Mouse (Mus musculus) myocyte (in vitro differentiated cells): ENCODE results near the gene Coq3. TPM values are rescaled to one million over a fixed set of nuclear protein-coding genes. Genes with fewer than 3 reads are reported as not detected.

Experiments used
- H3K27me3 ChIP-seq: one replicate; pipeline ENCODE4 v1.6.1; 2011; ENCODE audit not compliant: control insufficient read depth, insufficient read depth, insufficient read length
- H3K36me3 ChIP-seq: one replicate; pipeline ENCODE4 v1.6.1; 2011; ENCODE audit not compliant: control insufficient read depth, insufficient read depth
- H3K4me2 ChIP-seq: one replicate; pipeline ENCODE4 v1.6.1; 2011; ENCODE audit warnings: low read depth, control low read depth
- H3K4me3 ChIP-seq: one replicate; pipeline ENCODE4 v1.5.1; 2011; ENCODE audit warnings: mild to moderate bottlenecking, control low read depth, moderate library complexity
- H3K79me2 ChIP-seq: one replicate; pipeline ENCODE4 v1.6.1; 2011; ENCODE audit not compliant: control insufficient read depth, insufficient read depth
- H3ac ChIP-seq: one replicate; pipeline ENCODE4 v1.6.1; 2011; ENCODE audit not compliant: control insufficient read depth, insufficient read length
- CEBPB ChIP-seq: IDR thresholded peaks from 2 replicates; pipeline ENCODE4 v1.6.1; 2011; ENCODE audit warnings: mild to moderate bottlenecking, moderate library complexity; ENCODE audit not compliant: poor library complexity, insufficient read depth, severe bottlenecking
- E2F4 ChIP-seq: IDR thresholded peaks from one replicate; pipeline ENCODE4 v1.6.1; 2011; ENCODE audit warnings: mild to moderate bottlenecking, control low read depth, moderate library complexity; ENCODE audit not compliant: insufficient read depth
- MAX ChIP-seq: IDR thresholded peaks from one replicate; pipeline ENCODE4 v1.6.1; 2011; ENCODE audit warnings: low read depth, mild to moderate bottlenecking, control low read depth
- MYOD1 ChIP-seq, 3 experiments: IDR thresholded peaks; one replicate each; pipeline ENCODE4 v1.6.1; 2011; ENCODE audit warnings: control low read depth in 2 of 3, low read depth in 2 of 3, mild to moderate bottlenecking in 2 of 3, moderate library complexity in 1 of 3; ENCODE audit not compliant: insufficient read length in 2 of 3, control insufficient read depth in 1 of 3
- MYOG ChIP-seq, 3 experiments: IDR thresholded peaks; one replicate each; pipeline ENCODE4 v1.6.1; 2011; ENCODE audit warnings: control low read depth in 2 of 3, low read depth in 2 of 3, mild to moderate bottlenecking in 2 of 3; ENCODE audit not compliant: insufficient read length in 2 of 3, control insufficient read depth in 1 of 3, insufficient read depth in 1 of 3
- POLR2A ChIP-seq: IDR thresholded peaks from one replicate; pipeline ENCODE4 v1.6.1; 2011; ENCODE audit warnings: low read depth, mild to moderate bottlenecking, control low read depth, moderate library complexity; ENCODE audit not compliant: insufficient read length
- POLR2AphosphoS2 ChIP-seq: IDR thresholded peaks from one replicate; pipeline ENCODE4 v1.6.1; 2011; ENCODE audit warnings: low read depth, control low read depth; ENCODE audit not compliant: insufficient read length
- REST ChIP-seq: IDR thresholded peaks from one replicate; pipeline ENCODE4 v1.6.1; 2011; ENCODE audit warnings: mild to moderate bottlenecking, control low read depth, moderate library complexity; ENCODE audit not compliant: insufficient read depth, insufficient read length
- SRF ChIP-seq: IDR thresholded peaks from one replicate; pipeline ENCODE4 v1.6.1; 2011; ENCODE audit warnings: low read depth; ENCODE audit not compliant: control insufficient read depth, insufficient read length
- TCF12 ChIP-seq: IDR thresholded peaks from one replicate; pipeline ENCODE4 v1.6.1; 2011; ENCODE audit warnings: mild to moderate bottlenecking, control low read depth; ENCODE audit not compliant: poor library complexity, insufficient read depth, severe bottlenecking
- TCF3 ChIP-seq: IDR thresholded peaks from one replicate; pipeline ENCODE4 v1.6.1; 2011; ENCODE audit warnings: low read depth, control low read depth; ENCODE audit not compliant: insufficient read length
- USF1 ChIP-seq: IDR thresholded peaks from one replicate; pipeline ENCODE4 v1.6.1; 2011; ENCODE audit warnings: low read depth, mild to moderate bottlenecking, control low read depth, moderate library complexity
- polyA plus RNA-seq: library from polyadenylated mRNA; unstranded; fragments of >200 nt; fragmentation: generic; extraction: Trizol; gene quantifications from one replicate; pipeline ENCODE4 v1.2.1, GENCODE M21; 2012; ENCODE audit warnings: missing spikeins

Gene Coq3
- polyA plus RNA-seq, 1 experiment = 11.1 TPM

DNA sequence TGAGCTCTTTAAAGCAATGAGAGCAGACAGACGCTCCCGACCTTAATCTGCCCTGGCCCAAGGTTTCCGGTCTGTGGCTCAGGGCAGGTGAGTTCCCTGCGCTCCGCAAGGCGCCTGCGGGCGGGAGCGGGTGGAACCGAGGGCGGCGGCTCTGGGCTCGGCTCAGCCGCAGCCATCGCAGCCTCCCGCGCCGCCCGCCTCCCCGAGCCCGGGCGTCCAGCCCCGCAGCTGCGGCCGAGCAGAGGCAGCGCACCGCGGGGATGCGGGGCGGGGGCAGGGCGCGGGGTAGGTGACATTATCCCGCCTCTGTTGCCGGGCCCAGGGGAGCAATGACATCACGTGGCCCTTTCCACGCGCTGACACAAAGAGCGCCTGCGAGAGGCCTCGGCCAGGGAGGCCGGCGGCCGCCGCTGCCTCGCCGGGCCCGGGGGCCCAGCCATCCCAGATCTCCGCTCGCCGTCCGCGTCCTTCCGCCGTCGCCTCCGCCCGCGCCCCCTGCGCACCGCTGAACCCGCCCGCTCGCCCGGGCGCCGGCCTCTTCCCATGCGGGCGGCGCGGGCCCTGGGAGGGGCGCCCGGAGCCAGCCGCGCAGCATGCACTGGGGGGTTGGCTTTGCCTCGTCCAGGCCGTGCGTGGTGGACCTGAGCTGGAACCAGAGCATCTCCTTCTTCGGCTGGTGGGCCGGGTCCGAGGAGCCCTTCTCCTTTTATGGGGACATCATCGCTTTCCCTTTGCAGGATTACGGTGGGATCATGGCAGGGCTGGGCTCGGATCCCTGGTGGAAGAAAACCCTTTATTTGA is 51.7 kb downstream of the Coq3 start, which contains the start of gene Faxc:
Gene Faxc (plus strand): TSS at position 359 of the 801 bp plus-strand sequence.
- H3K36me3 ChIP-seq = no peaks in the 10 kb centered on the region
- H3K79me2 ChIP-seq = no peaks in the 10 kb centered on the region
- peak within 1 kb of the TSS; percentile 56 for H3ac ChIP-seq
- H3K27me3 ChIP-seq = no peaks in the 10 kb centered on the region
- peak within 1 kb of the TSS; percentile 46 for H3K4me3 ChIP-seq
- no peak for TF ChIP-seq POLR2AphosphoS2
- no peak for TF ChIP-seq TCF12
- TF ChIP-seq E2F4 = no peak
- peak in 1 of 3 experiments; percentile 33 for TF ChIP-seq MYOD1 (IDR thresholded peaks at IDR 0.05; ENCODE audit: control insufficient read depth in 1 of 3, insufficient read length in 2 of 3, low read depth in 2 of 3)
- TF ChIP-seq POLR2A = peak; percentile 53
- TF ChIP-seq TCF3 = no peak
- no peak for TF ChIP-seq REST
- TF ChIP-seq USF1 = peak; percentile 68
- peak within 1 kb of the TSS; percentile 72 for H3K4me2 ChIP-seq

DNA sequence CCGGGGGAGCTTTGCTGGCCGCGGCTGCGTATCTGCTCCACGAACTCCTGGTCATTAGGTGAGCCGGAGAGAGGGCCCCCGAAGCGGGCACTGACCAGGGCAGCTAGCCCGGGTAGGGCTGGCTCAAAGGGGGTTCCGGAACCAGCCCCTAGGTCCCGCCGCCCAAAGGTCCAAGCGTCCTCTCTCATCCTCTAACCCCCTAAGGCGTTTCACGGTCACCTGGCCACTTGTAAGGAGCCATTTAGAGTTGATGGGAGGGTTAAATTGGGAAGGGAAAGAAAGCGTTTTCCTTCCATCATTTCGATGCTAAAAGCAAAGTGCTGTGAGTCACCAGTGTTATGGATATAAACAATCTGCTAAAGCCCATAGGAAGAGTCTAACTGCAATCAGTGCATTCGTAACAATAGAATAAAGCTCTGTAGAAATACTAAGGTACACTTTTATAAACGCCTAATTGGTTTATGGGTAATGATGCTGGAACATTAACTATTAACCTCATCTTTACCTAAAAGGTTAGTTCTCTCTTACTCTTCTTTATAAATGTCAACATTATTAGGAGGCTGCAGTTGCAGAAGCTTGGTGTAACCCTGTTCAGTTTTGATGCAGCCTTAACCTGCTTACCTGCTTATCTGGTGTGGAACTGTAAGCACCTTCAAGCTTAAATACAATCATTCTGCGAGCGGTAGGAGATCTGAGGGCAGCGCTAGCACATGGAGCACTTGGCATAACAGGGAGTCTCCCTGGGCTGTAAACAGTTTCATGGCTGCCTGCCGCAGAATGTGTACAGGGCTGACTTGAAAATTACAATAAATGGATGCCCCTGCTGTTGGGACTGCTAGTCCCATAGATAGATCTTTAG is 52.5 kb downstream of the Coq3 start:
- no peaks in the 10 kb centered on the region for H3K27me3 ChIP-seq
- no peaks in the 10 kb centered on the region for H3K36me3 ChIP-seq
- H3K4me3 ChIP-seq = peak overlapping the region; percentile 46
- TF ChIP-seq USF1 = no peak
- no peak for TF ChIP-seq MYOG (IDR thresholded peaks at IDR 0.05; ENCODE audit: control insufficient read depth in 1 of 3, insufficient read depth in 1 of 3, insufficient read length in 2 of 3, low read depth in 2 of 3)
- TF ChIP-seq E2F4 = no peak
- TF ChIP-seq SRF = no peak
- TF ChIP-seq CEBPB = no peak
- no peak for TF ChIP-seq TCF3
- no peak for TF ChIP-seq MYOD1 (IDR thresholded peaks at IDR 0.05; ENCODE audit: control insufficient read depth in 1 of 3, insufficient read length in 2 of 3, low read depth in 2 of 3)
- TF ChIP-seq TCF12 = no peak
- no peak for TF ChIP-seq POLR2AphosphoS2
- no peak for TF ChIP-seq REST
- no peak for TF ChIP-seq POLR2A
- H3ac ChIP-seq = peak overlapping the region; percentile 56
- H3K79me2 ChIP-seq = no peaks in the 10 kb centered on the region
- peak overlapping the region; percentile 72 for H3K4me2 ChIP-seq

DNA sequence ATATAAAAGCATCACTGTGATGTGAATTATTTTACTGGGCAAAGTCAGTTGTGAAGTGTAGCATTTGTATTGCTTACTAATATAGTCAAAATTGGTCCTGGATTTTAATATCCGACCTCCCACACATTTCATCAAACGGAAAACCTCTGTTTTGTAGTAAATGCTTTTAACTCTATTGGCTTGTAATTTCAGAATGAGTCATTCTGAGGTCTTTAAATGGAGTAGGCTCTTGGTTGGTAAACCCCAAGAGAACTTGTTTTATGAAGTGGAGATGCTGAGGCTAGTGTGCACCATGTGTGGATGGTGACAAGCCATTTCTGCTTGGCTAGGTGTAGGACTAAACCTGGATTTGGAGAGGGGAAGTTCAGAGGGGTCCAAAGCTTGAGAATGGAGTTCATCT is 55.9 kb downstream of the Coq3 start:
- H3K4me2 ChIP-seq = no peak overlapping the region
- H3K27me3 ChIP-seq = no peaks in the 10 kb centered on the region
- TF ChIP-seq TCF12 = no peak
- TF ChIP-seq MYOG (IDR thresholded peaks at IDR 0.05; ENCODE audit: control insufficient read depth in 1 of 3, insufficient read depth in 1 of 3, insufficient read length in 2 of 3, low read depth in 2 of 3) = no peak
- no peak for TF ChIP-seq MYOD1 (IDR thresholded peaks at IDR 0.05; ENCODE audit: control insufficient read depth in 1 of 3, insufficient read length in 2 of 3, low read depth in 2 of 3)
- TF ChIP-seq E2F4 = no peak
- no peak for TF ChIP-seq POLR2A
- no peak for TF ChIP-seq SRF
- TF ChIP-seq CEBPB = no peak
- TF ChIP-seq TCF3 = no peak
- no peak for TF ChIP-seq USF1
- no peak for TF ChIP-seq POLR2AphosphoS2
- no peak for TF ChIP-seq REST
- no peak for TF ChIP-seq MAX
- no peaks in the 10 kb centered on the region for H3K36me3 ChIP-seq
- no peak overlapping the region for H3K4me3 ChIP-seq
- no peaks in the 10 kb centered on the region for H3K79me2 ChIP-seq
- H3ac ChIP-seq = no peak overlapping the region

- TF ChIP-seq TCF3 (no peak), MYOD1 (IDR thresholded peaks at IDR 0.05; ENCODE audit: control insufficient read depth in 1 of 3, insufficient read length in 2 of 3, low read depth in 2 of 3) (no peak), CEBPB (no peak), MAX (no peak), MYOG (IDR thresholded peaks at IDR 0.05; ENCODE audit: control insufficient read depth in 1 of 3, insufficient read depth in 1 of 3, insufficient read length in 2 of 3, low read depth in 2 of 3) (no peak), SRF (no peak), E2F4 (no peak), REST (no peak), POLR2A (no peak), TCF12 (no peak), POLR2AphosphoS2 (no peak)
- H3K4me3 ChIP-seq = no peak overlapping the region
- H3K79me2 ChIP-seq = no peaks in the 10 kb centered on the region
- H3K27me3 ChIP-seq = no peaks in the 10 kb centered on the region
- H3ac ChIP-seq = no peak overlapping the region
- H3K4me2 ChIP-seq = no peak overlapping the region
- H3K36me3 ChIP-seq = no peaks in the 10 kb centered on the region
Observed at GRCm38 (mm10) chr4:21936424-21936823, 57.0 kb downstream of the Coq3 start.
